Mouse (Mus musculus): ENCODE measurements at regions not wholly inside any gene's neighbourhood (a gene's known extent, or its start where the extent isn't known, plus 50 kb on each side); places are given as distances from the start of the nearest gene placed in this dataset.
"Not testable (repeated sequence)": the region's sequence is repeated elsewhere in the genome, so short reads cannot be mapped to it uniquely, and the experiment has no call there.

DNA sequence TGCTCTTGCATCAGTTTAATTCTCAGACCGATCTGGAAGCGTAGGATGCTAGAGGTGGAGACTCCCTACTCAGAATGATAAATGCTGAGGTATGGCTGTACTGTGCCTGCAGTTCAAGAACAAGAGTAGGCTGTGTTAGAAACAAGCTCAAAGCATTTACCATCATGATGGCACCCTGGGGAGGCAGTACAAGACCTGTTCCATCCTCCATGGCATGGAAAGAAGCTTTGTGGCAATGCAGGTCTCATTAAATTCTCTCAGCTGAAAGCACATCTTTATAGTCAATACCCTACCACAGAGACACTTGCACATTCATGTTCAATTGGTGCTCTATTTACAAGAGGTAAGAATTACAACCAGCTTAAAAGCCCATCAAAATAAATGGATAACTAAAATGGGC lies 209.5 kb downstream of the Tbl1xr1 start:
- DNase-seq (ENCODE audit: low spot score) = no peak

DNA sequence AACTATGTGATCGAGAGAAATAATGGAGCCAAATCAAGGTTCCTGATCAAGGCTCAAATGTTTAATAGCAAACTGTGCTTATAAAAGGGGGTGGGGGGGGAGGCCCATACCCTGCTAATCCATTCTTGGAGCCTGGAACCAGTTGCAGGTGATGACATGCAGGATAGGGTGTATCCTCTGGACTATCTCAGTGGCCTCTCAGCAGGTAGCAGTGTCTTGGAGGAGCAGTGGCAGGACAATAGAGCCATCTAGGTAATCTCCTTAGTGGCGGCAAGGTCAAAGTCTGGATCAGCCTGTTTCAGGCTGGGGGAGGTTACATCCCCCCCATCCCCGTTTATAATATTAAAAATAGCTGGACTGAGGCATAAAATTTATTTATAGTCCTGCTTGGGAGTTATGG lies 217.0 kb downstream of the Tbl1xr1 start:
- DNase-seq (ENCODE audit: low spot score) = no peak

DNA sequence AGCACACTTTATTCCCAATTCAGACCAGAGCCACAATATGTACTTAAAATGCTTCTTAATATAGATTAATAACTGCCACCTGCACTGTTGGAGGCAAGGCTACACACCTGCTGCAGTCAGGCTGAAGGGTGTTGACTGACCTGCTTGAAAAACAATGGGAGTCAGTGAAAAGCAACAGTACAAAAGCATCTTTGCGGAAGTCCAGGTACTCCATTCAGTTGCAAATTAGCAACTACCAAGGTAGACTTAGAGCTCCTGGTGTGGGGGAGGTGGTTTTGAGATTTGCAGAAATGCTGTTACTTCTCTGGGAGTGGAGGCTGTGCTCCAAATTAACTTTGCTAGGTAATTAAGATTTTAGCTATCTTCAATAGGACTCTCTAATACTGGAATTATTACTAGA lies 217.6 kb downstream of the Tbl1xr1 start:
- DNase-seq (ENCODE audit: low spot score) = not testable (repeated sequence)

DNA sequence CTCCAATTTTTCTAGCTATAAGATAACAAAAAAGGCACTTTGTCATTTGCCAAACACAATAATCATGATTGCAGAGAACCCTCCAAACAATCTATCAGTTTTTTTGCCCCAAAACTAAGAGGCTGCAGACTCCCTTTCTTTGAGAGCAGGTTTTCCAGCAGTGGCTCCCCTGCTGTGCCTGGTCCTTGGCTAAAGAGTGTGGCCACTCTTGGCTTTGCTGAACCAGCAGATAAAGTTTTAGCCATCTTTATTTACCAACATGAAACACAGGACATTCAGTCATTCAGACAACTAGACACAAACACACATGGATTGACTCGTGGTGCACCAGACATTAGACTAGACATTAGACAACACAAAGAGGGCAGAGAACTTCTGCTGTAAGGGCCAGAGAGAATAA lies 220.5 kb downstream of the Tbl1xr1 start:
- not testable (repeated sequence) for DNase-seq (ENCODE audit: low spot score)

DNA sequence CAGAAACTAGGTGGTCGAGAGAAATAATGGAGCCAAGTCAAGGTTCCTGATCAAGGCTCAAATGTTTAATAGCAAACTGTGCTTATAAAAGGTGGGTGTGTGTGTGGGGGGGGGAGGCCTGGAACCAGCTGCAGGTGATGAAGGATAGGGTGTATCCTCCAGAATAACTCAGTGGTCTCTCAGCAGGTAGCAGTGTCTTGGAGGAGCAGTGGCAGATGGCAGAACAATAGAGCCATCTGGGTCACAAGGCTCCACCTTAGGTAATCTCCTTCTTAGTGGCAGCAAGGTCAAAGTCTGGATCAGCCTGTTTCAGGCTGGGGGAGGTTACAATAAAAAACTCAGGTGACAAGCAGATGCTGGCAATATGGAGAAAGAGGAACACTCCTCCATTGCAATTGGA lies 221.4 kb downstream of the Tbl1xr1 start:
- not testable (repeated sequence) for DNase-seq (ENCODE audit: low spot score)

DNA sequence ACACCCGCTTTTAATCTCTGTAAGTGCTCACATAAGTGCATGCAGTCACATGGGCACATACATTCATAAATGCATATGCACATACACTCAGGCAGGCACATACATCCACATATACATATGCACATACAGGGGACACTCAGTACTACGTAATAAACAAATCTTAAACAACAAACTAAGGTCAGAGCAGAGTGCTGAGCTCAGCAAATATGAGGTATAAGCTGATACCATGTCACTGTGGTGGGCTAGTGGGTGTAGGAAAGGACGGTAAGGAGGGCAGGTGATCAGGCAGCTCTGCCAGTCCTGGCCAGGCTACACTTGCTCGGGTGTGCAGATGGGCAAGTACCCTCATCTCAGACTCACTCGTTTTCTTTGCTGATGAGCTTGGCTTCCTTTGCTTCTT lies 224.1 kb downstream of the Tbl1xr1 start:
- no peak for DNase-seq (ENCODE audit: low spot score)

DNA sequence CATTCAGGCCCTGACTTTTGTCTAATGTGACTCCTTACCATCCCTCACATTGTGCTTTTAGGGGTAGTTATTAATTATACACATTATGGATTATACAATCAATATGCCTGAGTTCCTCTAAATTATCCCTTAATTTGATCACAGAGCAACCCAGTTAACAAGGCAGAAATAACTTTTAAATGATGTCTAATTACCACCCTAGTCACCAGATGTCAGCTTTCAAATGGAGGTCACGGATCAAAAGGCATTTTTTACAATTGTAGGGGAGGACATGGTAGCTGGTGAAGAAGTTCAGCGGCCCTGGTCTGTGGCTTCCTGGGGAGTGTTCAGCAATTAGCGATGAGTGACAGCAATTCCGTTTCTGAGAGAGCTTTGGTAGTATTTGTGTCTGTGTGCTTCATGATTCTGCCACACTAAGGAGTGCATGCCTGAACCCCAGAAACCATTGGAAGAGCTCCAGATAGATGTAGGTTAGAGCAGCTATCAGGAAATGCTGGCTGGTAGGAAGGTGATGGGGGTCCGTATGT lies 225.6 kb downstream of the Tbl1xr1 start:
- no peak for DNase-seq (ENCODE audit: low spot score)

DNA sequence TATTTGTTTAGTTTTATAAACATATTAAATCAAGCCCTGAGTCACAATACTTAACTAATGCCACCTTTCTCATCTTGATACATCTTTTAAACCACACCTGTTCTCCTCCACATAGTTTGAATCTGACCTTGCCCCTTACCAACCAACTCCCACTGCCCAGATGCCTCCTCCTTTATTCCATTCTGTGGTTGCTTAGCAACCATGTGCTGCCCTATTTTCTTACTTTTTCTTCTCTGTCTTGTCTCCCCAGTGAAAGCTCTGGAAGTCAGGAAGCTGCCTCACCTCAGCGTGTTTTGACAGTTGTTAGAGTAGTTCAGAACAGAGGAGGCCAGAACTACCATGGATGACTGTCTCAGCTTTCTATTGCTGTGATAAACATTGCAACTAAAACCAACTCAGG lies 227.7 kb downstream of the Tbl1xr1 start:
- no peak for DNase-seq (ENCODE audit: low spot score)

DNA sequence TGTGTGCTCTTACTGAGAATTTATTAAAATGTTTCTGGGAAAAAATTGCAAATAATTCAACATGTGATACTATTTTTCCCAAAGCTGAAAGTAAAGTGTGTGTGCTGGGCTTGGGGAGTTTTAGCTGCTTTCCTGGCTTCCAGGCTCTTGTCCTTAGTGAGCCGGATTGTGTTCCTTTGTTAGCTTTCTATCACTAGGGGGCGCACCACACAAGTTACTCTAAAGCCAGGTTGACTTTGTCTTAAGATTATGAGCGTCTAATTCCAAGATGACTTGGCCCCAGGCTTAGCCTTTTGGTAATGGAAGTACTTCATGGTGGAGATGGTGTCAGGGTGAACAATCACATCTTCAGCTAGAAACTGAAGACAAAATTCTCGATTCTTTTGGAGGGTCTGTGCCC lies 230.2 kb downstream of the Tbl1xr1 start:
- DNase-seq (ENCODE audit: low spot score) = no peak

DNA sequence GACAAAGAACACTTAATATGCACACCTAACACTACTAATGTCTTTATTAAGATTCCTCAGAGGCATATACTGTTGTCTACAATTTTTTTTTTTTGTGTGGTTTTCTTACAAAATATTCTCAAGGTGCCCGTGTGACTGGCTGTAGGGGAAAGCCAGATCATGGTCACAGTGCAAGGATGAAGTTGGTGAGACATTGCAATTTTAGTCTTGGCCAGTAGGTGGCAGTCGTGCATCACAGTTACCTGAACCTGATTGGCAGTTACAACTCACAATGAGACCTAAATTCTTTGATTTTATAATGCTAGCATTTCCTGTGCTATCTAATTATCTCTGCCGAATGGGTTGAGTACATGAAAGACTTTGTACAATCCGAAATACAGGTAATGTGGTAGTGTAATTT lies 232.5 kb downstream of the Tbl1xr1 start:
- peak; percentile 53 for DNase-seq (ENCODE audit: low spot score)

DNA sequence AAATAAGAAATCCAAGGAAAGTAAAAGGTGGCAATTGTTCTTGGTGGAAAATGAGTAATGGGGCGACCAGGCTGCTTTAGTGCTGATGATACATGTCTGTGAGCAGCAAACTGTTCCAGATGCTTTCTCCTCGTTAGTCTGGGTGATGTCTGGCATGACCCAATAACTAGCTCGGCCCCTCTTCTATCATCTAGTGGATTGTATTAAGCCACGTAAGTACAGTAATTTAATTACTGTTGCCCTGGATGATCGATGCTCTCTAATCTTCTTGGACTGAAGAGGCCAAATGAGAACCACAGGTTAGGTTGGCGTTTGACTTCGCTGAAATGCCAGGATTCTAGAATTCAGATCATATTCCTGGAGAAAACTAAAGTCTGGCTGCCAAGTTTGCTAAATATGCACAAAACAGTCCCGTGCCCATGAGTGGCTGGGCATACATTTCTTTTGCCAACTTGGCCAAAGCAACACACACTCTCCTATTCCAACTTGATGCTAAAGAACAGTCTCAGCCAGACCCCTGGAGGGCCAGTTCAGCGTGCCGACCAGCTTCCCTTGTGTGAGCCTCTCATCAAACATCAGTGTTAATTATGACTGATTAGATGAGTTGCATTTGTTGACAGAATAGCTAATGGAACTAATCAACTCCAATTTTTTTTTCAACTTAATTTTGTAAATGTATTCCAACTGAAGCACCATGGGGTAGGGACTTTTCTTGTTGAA lies 240.2 kb downstream of the Tbl1xr1 start:
- no peak for DNase-seq (ENCODE audit: low spot score)

DNA sequence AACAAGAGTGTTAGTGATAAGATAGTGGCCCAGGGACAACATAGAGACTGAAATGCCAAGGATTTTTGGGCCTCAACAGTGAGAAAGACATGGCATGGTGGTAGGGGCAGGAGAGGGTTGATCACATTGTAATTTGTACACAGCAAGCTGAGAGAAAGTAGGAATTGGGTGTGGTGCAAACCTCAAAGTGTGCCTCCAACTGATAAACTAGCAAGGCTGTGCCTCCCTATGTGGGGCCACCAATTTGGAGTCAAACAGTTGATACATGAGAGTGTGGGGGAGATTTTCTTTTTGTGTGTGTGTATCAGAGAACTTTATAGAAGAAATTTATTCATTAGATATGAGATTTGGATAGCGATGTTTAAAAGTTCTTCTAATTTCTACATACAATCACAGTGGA lies 244.0 kb downstream of the Tbl1xr1 start:
- DNase-seq (ENCODE audit: low spot score) = not testable (repeated sequence)

DNA sequence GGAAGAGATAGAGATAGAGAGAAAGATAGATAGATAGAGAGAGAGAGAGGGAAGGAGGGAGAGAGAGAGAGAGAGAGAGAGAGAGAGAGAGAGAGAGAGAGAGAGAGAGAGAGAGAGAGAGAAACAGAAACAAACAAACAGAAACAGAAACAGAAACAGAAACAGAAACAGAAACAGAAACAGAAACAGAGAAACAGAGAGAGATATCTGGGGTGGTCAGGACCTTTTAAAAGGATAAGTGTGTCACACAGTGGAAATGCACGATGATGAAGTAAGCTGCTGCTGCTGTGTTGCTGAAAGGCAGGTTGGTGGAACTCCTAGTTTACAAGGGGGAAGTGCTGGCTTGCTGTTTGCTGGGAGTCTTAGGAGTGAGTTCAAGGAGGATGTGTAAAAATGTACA lies 254.8 kb downstream of the Tbl1xr1 start:
- no peak for DNase-seq (ENCODE audit: low spot score)
